Mouse (Mus musculus): Measurements from ENCODE around the gene Nme2.

- TF ChIP-seq CTCF (IDR thresholded peaks at IDR 0.05; ENCODE audit: low read depth, low read length) = no peak
- no peak for TF ChIP-seq EP300 (IDR thresholded peaks at IDR 0.05; ENCODE audit: insufficient read depth, low read depth, low read length)
- peak; percentile 20 for TF ChIP-seq POLR2A (IDR thresholded peaks at IDR 0.05; ENCODE audit: insufficient read depth, low read length)
Observed at GRCm38 (mm10) chr11:93995720-93996305, 39.8 kb upstream of the Nme2 start, which contains the start of gene Spag9.

Measured in ES-Bruce4 (cell line).